Mouse (Mus musculus): ENCODE measurements at regions not wholly inside any gene's neighbourhood (a gene's known extent, or its start where the extent isn't known, plus 50 kb on each side); places are given as distances from the start of the nearest gene placed in this dataset.

DNA sequence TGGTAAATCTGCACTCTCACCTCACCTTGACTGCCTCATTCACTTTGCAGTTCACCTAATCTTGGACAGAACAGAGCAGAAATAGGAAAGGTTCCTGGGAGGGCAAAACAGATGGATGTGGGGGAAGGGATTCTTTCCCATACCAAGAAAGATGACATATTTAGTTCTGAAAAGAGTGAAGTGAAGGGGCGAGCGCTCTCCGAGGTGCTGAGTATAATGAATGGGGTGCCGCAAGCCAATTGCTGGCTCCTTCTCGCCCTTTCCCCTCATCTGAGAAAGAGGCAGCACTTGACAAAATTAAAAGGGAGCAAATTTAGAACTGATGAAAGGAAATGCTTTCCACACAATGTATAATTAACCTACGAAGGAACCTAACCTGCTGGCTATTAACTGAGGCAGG, 261.7 kb downstream of the Sec16b start:
- H3K27ac ChIP-seq (replicated peaks; ENCODE audit: low read depth, low read length) = no peak overlapping the region
- ATAC-seq (ENCODE audit: low FRiP score, low TSS enrichment) = no peak
- no peaks in the 10 kb centered on the region for H3K4me1 ChIP-seq (ENCODE audit: control insufficient read depth, insufficient read depth, low read length)
- H3K4me3 ChIP-seq (replicated peaks; ENCODE audit: low read depth, low read length) = no peak overlapping the region
- H3K27me3 ChIP-seq (ENCODE audit: control insufficient read depth, insufficient read depth, low read length) = no peaks in the 10 kb centered on the region
- no peak overlapping the region for H3K4me2 ChIP-seq (ENCODE audit: low read length)
- no peaks in the 10 kb centered on the region for H3K9me3 ChIP-seq (ENCODE audit: control insufficient read depth, low read length)
- no peaks in the 10 kb centered on the region for H3K36me3 ChIP-seq (ENCODE audit: control insufficient read depth, insufficient read depth, low read length)
- H3K9ac ChIP-seq (replicated peaks; ENCODE audit: low read length) = no peak overlapping the region
- DNase-seq = no peak
- 50% methylated on average over 6 of the region's 6 CpGs for WGBS

DNA sequence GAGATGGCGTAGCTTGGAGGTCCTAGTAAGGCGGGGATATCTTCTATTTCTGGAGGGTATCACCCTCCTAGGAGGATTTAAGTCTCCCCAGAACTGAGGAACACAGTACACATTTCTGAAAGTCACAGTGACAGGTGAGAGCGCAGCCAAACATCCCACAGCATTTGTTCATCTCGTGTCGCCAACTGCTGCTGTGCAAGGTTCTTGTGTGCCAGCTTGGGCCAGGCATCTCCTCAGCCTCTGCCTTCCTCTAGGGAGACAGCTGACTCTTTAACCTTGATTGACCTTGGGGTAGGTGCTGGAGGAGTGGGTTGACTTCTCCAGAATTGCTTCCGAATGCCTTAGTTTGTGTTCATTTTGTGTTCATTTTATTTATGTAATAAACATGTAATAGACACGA, 291.2 kb downstream of the Sec16b start:
- no peaks in the 10 kb centered on the region for H3K27me3 ChIP-seq (ENCODE audit: control insufficient read depth, insufficient read depth, low read length)
- H3K9ac ChIP-seq (replicated peaks; ENCODE audit: low read length) = no peak overlapping the region
- no peak overlapping the region for H3K27ac ChIP-seq (replicated peaks; ENCODE audit: low read depth, low read length)
- H3K9me3 ChIP-seq (ENCODE audit: control insufficient read depth, low read length) = no peaks in the 10 kb centered on the region
- ATAC-seq (ENCODE audit: low FRiP score, low TSS enrichment) = no peak
- peaks cover 8% of the 10 kb centered on the region; the same call in 1 of the 2 replicates for H3K4me1 ChIP-seq (ENCODE audit: control insufficient read depth, insufficient read depth, low read length)
- DNase-seq = no peak
- no peak overlapping the region for H3K4me2 ChIP-seq (ENCODE audit: low read length)
- no peak overlapping the region for H3K4me3 ChIP-seq (replicated peaks; ENCODE audit: low read depth, low read length)
- H3K36me3 ChIP-seq (ENCODE audit: control insufficient read depth, insufficient read depth, low read length) = no peaks in the 10 kb centered on the region
- WGBS = 93% methylated on average over 7 of the region's 7 CpGs

DNA sequence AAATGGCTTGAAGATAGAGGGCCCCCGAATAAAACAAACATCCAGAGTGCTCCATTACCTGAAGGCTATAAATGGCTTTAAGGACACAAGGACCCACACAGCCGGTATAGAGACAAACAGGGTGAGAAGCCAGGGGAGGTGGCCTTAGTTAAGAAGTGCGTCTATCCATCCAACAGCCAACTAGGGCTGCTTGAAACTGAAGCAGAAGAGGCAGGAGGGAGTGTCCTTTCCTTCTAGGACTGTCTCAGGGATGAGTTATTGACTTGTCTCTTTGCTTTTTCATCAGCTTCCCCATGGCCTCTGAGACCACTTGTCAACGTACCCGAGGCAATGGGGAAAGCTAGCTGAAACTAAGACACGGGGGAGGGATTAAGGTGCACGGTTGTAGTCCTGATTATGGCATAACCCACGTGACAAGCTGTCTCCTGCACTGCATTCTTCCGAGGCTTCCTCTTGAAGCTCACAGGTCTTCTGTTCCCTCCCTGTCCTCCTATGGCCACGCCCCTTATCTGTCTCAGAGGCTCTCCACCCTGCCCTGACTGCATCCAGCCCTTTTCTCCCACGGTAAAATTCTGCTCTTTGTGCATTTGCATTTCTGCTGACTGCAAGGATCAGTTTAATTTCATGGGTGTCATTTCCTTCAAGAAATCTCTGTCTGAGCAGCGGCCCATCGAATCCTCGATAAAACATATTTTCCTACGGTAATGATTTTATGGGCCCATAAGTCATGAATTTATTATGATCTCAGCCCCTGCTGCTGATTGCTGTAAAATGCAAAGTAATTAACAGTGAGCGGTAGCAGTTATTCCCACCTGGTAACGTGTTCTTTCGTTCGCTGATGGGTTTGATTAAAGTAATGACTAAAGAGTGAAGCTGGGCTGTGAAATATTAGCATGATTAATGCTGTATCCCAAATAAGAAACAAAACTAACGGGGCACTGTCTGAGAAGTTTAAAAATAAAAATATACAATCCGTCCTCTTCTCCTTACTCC, 292.3 kb downstream of the Sec16b start:
- Histone ChIP-seq H3K36me3 (ENCODE audit: control insufficient read depth, insufficient read depth, low read length) (no peaks in the 10 kb centered on the region), H3K4me1 (ENCODE audit: control insufficient read depth, insufficient read depth, low read length) (peaks cover 8% of the 10 kb centered on the region; the same call in 1 of the 2 replicates), H3K27ac (replicated peaks; ENCODE audit: low read depth, low read length) (peak overlapping the region; percentile 77), H3K9me3 (ENCODE audit: control insufficient read depth, low read length) (no peaks in the 10 kb centered on the region), H3K4me2 (ENCODE audit: low read length) (peak overlapping the region; percentile 45), H3K4me3 (replicated peaks; ENCODE audit: low read depth, low read length) (peak overlapping the region; percentile 8; the same call in 1 of the 2 replicates), H3K27me3 (ENCODE audit: control insufficient read depth, insufficient read depth, low read length) (no peaks in the 10 kb centered on the region), H3K9ac (replicated peaks; ENCODE audit: low read length) (peak overlapping the region; percentile 26; the same call in 1 of the 2 replicates)
- ATAC-seq (ENCODE audit: low FRiP score, low TSS enrichment) (peak; percentile 86), DNase-seq (peak; percentile 73)
- 32% methylated on average over 21 of the region's 21 CpGs for WGBS

DNA sequence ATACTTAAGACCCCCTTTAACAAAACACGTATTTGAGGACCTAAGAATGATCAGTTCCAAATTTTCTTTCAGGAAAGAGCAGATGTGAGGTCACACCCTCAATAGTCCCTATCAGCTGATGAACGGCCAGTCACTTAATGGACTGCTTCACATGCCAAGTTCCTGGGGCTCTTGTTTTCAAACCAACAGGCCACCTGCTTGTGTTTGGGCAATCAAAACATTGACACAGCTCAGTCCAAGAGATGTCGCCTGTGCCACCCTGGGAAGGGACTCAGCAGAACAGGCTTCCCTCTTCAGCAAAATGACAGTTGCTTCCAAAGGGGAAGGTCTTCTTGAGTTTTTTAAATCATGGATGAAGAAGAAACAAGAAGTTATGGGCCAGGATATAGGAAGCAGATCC, 294.6 kb downstream of the Sec16b start:
- Histone ChIP-seq H3K36me3 (ENCODE audit: control insufficient read depth, insufficient read depth, low read length) (no peaks in the 10 kb centered on the region), H3K4me2 (ENCODE audit: low read length) (no peak overlapping the region), H3K4me3 (replicated peaks; ENCODE audit: low read depth, low read length) (no peak overlapping the region), H3K9ac (replicated peaks; ENCODE audit: low read length) (no peak overlapping the region), H3K27me3 (ENCODE audit: control insufficient read depth, insufficient read depth, low read length) (no peaks in the 10 kb centered on the region), H3K9me3 (ENCODE audit: control insufficient read depth, low read length) (no peaks in the 10 kb centered on the region), H3K4me1 (ENCODE audit: control insufficient read depth, insufficient read depth, low read length) (peaks cover 8% of the 10 kb centered on the region; the same call in 1 of the 2 replicates), H3K27ac (replicated peaks; ENCODE audit: low read depth, low read length) (no peak overlapping the region)
- WGBS = 91% methylated on average over 3 of the region's 3 CpGs
- ATAC-seq (ENCODE audit: low FRiP score, low TSS enrichment) (no peak), DNase-seq (no peak)

DNA sequence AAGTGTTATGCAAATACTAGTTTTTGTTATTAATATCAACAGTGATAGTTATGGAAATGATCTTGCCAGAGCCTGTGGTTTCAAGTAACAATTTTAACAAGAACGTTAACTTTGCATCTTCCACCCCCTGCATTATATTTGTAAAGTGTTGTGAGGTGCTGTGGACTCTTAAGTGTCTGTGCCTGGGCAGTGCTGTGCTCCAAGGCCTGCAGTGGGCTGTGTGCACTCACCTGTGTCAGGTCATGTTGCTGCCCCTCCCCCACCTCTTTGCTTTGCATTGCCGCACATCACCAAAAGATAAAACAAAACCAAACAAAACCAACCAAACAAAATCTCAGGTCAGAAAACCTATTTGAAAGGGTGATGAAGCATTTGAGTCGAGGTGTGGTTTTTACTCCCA, 297.7 kb downstream of the Sec16b start:
- 84% methylated on average over 3 of the region's 3 CpGs for WGBS
- Histone ChIP-seq H3K9me3 (ENCODE audit: control insufficient read depth, low read length) (no peaks in the 10 kb centered on the region), H3K27me3 (ENCODE audit: control insufficient read depth, insufficient read depth, low read length) (no peaks in the 10 kb centered on the region), H3K27ac (replicated peaks; ENCODE audit: low read depth, low read length) (no peak overlapping the region), H3K4me2 (ENCODE audit: low read length) (no peak overlapping the region), H3K9ac (replicated peaks; ENCODE audit: low read length) (no peak overlapping the region), H3K4me1 (ENCODE audit: control insufficient read depth, insufficient read depth, low read length) (no peaks in the 10 kb centered on the region), H3K4me3 (replicated peaks; ENCODE audit: low read depth, low read length) (no peak overlapping the region), H3K36me3 (ENCODE audit: control insufficient read depth, insufficient read depth, low read length) (no peaks in the 10 kb centered on the region)
- DNase-seq (no peak), ATAC-seq (ENCODE audit: low FRiP score, low TSS enrichment) (no peak)

DNA sequence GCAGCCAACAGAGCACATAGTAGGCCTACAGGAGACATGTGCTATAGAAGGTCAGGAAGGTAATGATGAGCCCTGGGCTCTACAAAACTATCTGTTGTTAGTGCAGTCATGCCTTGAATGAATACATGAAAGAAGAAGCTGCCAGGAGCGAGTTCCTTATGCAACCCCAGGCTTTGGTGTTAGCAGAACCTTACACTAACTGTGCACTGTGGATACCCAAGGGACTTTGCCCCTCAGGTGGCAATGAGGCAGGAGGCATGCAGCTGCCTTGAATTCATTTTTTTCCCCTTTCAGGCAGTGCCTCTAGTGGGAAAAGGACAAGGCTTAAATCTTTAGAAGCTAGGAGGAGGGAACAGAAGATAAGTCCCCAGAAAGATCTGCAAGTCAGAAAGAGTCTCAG, 299.8 kb downstream of the Sec16b start:
- Histone ChIP-seq H3K4me3 (replicated peaks; ENCODE audit: low read depth, low read length) (no peak overlapping the region), H3K9ac (replicated peaks; ENCODE audit: low read length) (no peak overlapping the region), H3K36me3 (ENCODE audit: control insufficient read depth, insufficient read depth, low read length) (no peaks in the 10 kb centered on the region), H3K27ac (replicated peaks; ENCODE audit: low read depth, low read length) (no peak overlapping the region), H3K27me3 (ENCODE audit: control insufficient read depth, insufficient read depth, low read length) (no peaks in the 10 kb centered on the region), H3K9me3 (ENCODE audit: control insufficient read depth, low read length) (no peaks in the 10 kb centered on the region), H3K4me1 (ENCODE audit: control insufficient read depth, insufficient read depth, low read length) (no peaks in the 10 kb centered on the region), H3K4me2 (ENCODE audit: low read length) (no peak overlapping the region)
- ATAC-seq (ENCODE audit: low FRiP score, low TSS enrichment) (no peak), DNase-seq (no peak)
- WGBS = 89% methylated on average over 1 of the region's 1 CpGs

DNA sequence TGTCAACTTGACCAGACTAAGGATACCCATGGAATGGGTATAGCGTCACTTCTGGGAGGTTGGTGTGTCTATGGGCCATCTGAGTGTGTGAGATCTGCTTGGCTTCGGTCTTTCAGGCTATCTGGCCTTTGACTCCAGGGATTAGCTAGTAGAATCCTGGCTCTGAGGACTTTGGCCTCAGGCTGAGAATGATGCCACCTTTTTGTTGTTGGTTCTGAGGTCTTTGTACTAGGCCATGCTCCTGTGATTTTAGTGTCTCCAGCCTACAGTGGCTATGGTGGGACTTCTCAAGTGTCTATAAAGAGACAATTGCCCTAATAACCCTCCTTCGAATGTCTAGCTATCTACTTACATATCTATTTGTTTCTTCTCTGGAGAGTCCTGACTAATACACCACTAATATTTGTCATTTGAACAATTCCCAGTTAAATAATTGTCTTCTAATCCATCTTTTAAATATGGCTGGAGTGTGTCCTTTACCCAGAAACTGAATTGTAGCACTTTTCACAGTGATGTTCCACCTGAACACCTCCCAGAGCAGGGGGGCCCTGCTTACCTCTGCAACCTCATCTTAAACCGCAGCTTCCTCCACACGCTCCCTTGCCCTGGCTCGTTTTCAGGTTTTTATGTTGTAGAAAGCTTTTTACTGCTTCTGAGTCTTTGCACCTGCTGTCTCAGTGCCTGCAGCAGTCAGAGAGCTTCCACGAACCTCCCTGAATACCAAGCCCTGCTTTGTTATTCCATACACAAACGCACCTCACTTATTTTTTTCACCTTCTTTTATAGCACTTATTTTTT, 303.3 kb downstream of the Sec16b start:
- Histone ChIP-seq H3K27ac (replicated peaks; ENCODE audit: low read depth, low read length) (no peak overlapping the region), H3K4me2 (ENCODE audit: low read length) (no peak overlapping the region), H3K4me3 (replicated peaks; ENCODE audit: low read depth, low read length) (no peak overlapping the region), H3K9me3 (ENCODE audit: control insufficient read depth, low read length) (no peaks in the 10 kb centered on the region), H3K27me3 (ENCODE audit: control insufficient read depth, insufficient read depth, low read length) (no peaks in the 10 kb centered on the region), H3K9ac (replicated peaks; ENCODE audit: low read length) (no peak overlapping the region), H3K36me3 (ENCODE audit: control insufficient read depth, insufficient read depth, low read length) (no peaks in the 10 kb centered on the region), H3K4me1 (ENCODE audit: control insufficient read depth, insufficient read depth, low read length) (no peaks in the 10 kb centered on the region)
- ATAC-seq (ENCODE audit: low FRiP score, low TSS enrichment) (no peak), DNase-seq (no peak)
- 81% methylated on average over 8 of the region's 8 CpGs for WGBS

DNA sequence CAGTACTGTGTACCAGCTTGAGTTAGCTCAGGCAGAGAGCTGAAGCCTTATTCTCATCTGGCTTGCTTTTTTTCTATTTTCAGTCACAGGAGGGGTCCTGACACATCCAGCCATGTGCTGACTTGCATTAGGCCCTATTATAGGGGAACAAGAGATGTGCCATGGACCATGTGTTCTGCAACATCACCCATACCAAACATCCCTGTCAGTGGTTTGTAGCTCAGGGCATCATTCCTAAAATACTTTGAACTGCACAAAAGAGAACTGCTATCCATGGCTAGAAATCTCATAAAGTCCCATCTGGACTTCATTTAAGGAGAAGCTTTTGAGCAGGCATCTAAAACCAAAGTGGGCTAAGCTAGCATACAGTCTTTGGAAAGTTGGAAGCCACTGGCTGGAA, 304.1 kb downstream of the Sec16b start:
- H3K4me2 ChIP-seq (ENCODE audit: low read length) = no peak overlapping the region

More for the DNA sequence above, 304.1 kb downstream of the Sec16b start:
- no peak overlapping the region for H3K4me3 ChIP-seq (replicated peaks; ENCODE audit: low read depth, low read length)
- ATAC-seq (ENCODE audit: low FRiP score, low TSS enrichment) (no peak), DNase-seq (no peak)
- no peak overlapping the region for H3K27ac ChIP-seq (replicated peaks; ENCODE audit: low read depth, low read length)
- H3K9me3 ChIP-seq (ENCODE audit: control insufficient read depth, low read length) = no peaks in the 10 kb centered on the region
- no peaks in the 10 kb centered on the region for H3K4me1 ChIP-seq (ENCODE audit: control insufficient read depth, insufficient read depth, low read length)
- H3K27me3 ChIP-seq (ENCODE audit: control insufficient read depth, insufficient read depth, low read length) = no peaks in the 10 kb centered on the region
- H3K36me3 ChIP-seq (ENCODE audit: control insufficient read depth, insufficient read depth, low read length) = no peaks in the 10 kb centered on the region
- no peak overlapping the region for H3K9ac ChIP-seq (replicated peaks; ENCODE audit: low read length)

All from midbrain, embryonic 14.5 days (tissue).